Mouse (Mus musculus): ENCODE measurements around the gene Capn7. TPM values are rescaled to one million over a fixed set of nuclear protein-coding genes. Genes with fewer than 3 reads are reported as not detected.

Capn7 gene
- total RNA-seq, 2 experiments from 2014 or later: 31.9 to 37.1 TPM

- no peak for DNase-seq (ENCODE audit: low spot score in 2 of 2)
Measured at GRCm38 (mm10) chr14:31412651-31413056, 76.2 kb downstream of the Capn7 start.

DNA sequence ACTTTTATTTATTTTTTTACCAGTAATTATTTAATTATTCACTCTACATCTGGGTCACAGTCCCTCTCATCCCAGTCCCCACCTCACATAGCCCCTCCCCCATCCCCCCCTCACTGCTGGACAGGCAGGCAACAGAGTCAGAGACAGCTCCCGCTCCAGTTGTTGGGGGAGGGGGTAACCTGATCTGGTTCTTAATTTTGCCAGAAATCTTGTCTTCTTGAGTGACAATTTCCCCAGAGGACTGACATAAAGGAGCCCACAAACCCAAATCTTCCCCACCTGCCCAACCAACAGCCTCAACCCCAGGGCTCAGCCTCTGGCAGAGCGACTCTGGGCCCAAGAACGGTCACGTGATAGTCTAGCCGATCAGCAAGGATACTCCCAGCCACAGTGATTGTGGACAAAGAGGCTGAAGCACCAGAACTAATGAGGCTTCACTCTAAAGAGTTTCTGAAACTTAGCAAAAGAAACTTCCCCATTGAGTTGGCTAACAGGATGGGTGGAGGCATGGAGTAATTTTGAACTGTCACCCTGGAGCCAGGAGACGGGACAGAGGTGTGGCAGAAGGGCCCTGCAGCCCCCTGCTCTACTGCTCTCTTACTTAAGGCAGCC, 77.1 kb downstream of the Capn7 start:
- DNase-seq (ENCODE audit: low spot score in 2 of 2): no peak

- DNase-seq (ENCODE audit: low spot score in 2 of 2): no peak
Measured at GRCm38 (mm10) chr14:31414235-31414966, 78.0 kb downstream of the Capn7 start.

- DNase-seq (ENCODE audit: low spot score in 2 of 2): no peak
Measured at GRCm38 (mm10) chr14:31414967-31415376, 78.5 kb downstream of the Capn7 start.

DNA sequence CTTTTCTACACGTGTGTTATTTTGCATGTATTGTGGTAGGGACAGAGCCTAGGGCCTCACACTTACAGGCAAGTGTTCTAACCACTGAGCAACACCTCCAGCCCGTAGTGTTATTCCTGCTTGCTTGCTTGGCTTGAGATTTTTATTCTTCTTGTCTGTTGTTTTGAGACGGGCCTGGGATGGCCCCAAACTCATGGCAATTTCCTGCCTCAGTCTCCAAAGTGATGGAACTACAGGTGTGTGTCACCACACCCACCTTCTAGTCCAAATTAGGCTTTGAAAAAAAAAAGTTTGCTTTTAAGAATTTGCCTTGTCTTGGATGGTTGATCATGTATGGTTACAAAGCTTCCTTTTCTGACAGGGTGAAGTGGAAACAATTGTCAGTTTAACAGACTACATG, 80.0 kb downstream of the Capn7 start:
- no peak for DNase-seq (ENCODE audit: low spot score in 2 of 2)

DNA sequence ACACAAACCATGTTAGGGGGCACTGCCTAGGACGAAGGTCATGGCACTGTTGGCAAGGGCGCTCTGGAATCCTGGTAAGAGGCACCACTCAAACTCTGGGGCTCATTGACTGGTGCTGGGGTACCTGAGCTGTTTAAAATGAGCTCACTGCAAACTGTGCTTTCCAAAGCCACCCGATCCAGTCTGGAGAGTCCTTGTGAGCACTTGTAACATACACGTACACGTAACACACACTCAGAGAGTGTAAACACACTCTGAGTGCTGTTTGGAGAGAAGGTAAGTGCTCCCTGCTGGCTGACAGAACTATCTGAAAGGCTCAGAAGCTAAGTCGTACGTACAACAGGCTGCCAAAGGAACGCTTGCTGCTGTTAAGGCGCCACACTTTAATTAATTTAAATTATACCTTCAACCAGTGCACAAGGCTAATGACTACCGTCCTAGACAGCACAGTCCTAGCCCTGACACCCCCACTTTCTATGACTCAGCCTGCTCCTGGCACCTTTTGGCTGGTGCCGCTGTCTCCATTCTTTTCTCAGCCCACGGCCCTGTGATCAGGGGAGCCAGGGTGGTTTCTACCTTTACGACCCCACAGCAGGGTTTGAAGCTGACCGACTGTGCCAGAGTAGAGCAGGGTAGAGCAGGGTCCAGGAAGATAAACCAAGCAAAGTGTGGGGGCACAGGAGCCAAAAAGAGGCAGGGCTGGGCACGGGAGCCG, 80.6 kb downstream of the Capn7 start:
- DNase-seq (ENCODE audit: low spot score in 2 of 2): no peak

- DNase-seq (ENCODE audit: low spot score in 2 of 2): no peak
Measured at GRCm38 (mm10) chr14:31419279-31419678, 82.8 kb downstream of the Capn7 start.

DNA sequence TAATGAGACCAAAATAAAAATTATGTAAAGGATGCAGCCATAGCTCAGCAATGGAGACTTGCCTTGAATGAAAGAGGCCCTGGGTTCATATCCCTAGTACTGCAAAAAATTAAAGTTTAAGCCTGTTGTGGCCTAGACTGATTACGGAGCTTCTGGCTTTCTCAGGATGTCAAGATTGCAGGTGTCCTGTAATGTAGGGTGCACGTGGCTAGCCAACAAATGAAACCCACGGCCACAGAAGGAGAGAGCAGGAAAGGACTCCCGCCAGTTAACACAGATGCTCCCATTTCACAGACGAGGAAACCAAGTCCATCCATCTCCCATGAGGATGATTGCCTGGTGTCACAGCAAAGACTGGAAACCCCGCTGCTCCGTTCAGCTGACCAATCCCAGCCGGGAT, 83.7 kb downstream of the Capn7 start:
- DNase-seq (ENCODE audit: low spot score in 2 of 2): no peak

- no peak for DNase-seq (ENCODE audit: low spot score in 2 of 2)
Measured at GRCm38 (mm10) chr14:31420562-31420961, 84.1 kb downstream of the Capn7 start.

GRCm38 (mm10) chr14:31420985-31421384, 84.5 kb downstream of the Capn7 start:
- DNase-seq (ENCODE audit: low spot score in 2 of 2): no peak

Other genes with a start within 250 kb of the Capn7 start
- gene Smim4, start 207.7 kb upstream of the Capn7 start, total RNA-seq (2021): 10 to 100 TPM; 44.1 to 49.5 TPM
- gene Nt5dc2, start 205.6 kb upstream of the Capn7 start, total RNA-seq (2021): 10 to 100 TPM; 33.9 to 35.4 TPM
- 100 to 1,000 TPM in 1 of 2 experiments, 10 to 100 TPM in 1; 89.8 to 101 TPM for gene Stab1, start 168.0 kb upstream of the Capn7 start, total RNA-seq (2021)
- 100 to 1,000 TPM; 337 to 379 TPM for gene Tnnc1, start 128.3 kb upstream of the Capn7 start, total RNA-seq (2021)
- 100 to 1,000 TPM; 258 to 277 TPM for gene Nisch, start 119.7 kb upstream of the Capn7 start, total RNA-seq (2021)
- 10 to 100 TPM; 11.5 to 11.6 TPM for gene Sema3g, start 118.8 kb upstream of the Capn7 start, total RNA-seq (2021)
- 1 to 10 TPM; 7.3 to 9.4 TPM for gene Phf7, start 85.3 kb upstream of the Capn7 start, total RNA-seq (2021)
- 10 to 100 TPM; 49.3 to 53.2 TPM for gene Bap1, start 85.2 kb upstream of the Capn7 start, total RNA-seq (2021)
- gene Dnah1, start 12.7 kb upstream of the Capn7 start, total RNA-seq (2021): under 1 TPM; 0.70 to 0.81 TPM
- gene Sh3bp5, start 99.4 kb downstream of the Capn7 start, total RNA-seq (2021): 10 to 100 TPM; 79.8 to 93.9 TPM
- gene Eaf1, start 157.8 kb downstream of the Capn7 start, total RNA-seq (2021): 10 to 100 TPM; 23.3 to 24.2 TPM
- 10 to 100 TPM; 23.2 to 23.6 TPM for gene Mettl6, start 158.4 kb downstream of the Capn7 start, total RNA-seq (2021)

All from gastrocnemius, postnatal 4 days (tissue).